Mouse (Mus musculus) G1E-ER4 (cell line): ENCODE results near the gene Gm10518. TPM values are rescaled to one million over a fixed set of nuclear protein-coding genes. Genes with fewer than 3 reads are reported as not detected.

ENCODE experiments used
- GATA1 ChIP-seq: IDR thresholded peaks from one replicate; pipeline ENCODE4 v1.8.0; 2012; ENCODE audit warnings: low read length, inconsistent platforms
- polyA plus RNA-seq: library from polyadenylated mRNA; stranded (reverse); fragments of >175 nt; gene quantifications from 2 replicates; pipeline ENCODE4 v1.2.3, GENCODE M21; 2012

Gm10518 gene
- polyA plus RNA-seq, 1 experiment: not detected

DNA sequence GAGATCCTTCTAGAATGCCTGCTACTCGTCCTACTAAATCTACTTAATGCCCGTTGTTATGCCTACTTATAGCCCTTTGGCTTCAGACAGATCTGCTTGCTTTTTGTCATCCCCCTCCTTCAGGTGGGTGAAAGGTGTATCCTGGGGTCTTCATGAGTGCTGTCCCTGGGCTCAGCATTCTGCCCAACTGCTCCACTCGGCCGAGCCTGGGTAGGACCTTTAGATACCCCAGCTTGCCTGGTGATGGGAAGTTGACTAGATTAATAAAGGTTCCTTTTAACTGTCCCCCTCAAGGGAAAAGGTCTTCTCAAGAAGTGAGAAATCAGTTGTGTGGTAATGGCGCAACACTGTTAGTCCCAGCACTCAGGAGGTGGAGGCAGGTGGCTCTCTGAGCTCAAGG lies 24.9 kb downstream of the Gm10518 start:
- no peak for TF ChIP-seq GATA1

- TF ChIP-seq GATA1: no peak
These were observed 25.7 kb downstream of the Gm10518 start for GRCm38 (mm10) chr1:179828900-179829299.

- TF ChIP-seq GATA1: no peak
These were observed 29.6 kb downstream of the Gm10518 start for GRCm38 (mm10) chr1:179832710-179833240.

DNA sequence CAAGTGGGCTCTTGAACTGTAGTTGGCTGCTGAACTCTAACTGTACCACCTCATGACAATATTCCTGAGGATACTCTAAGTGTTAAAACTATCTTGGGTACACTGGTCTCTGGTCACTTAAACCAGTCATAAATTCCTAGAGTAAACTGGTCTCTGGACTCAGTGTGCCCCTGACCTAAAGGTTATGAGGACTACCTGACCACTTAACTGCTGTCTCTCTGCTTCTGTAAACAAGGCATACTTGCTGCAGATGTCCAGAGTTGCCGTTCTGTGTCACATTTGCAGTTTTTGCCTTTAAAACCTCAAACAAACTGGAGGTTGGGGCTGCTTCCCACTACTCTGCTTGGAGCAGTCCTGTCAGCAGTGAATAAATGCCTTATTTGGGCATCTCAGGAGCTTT lies 30.4 kb downstream of the Gm10518 start:
- TF ChIP-seq GATA1: no peak

GRCm38 (mm10) chr1:179835753-179836425 lies 32.7 kb downstream of the Gm10518 start:
- peak; percentile 79 for TF ChIP-seq GATA1

DNA sequence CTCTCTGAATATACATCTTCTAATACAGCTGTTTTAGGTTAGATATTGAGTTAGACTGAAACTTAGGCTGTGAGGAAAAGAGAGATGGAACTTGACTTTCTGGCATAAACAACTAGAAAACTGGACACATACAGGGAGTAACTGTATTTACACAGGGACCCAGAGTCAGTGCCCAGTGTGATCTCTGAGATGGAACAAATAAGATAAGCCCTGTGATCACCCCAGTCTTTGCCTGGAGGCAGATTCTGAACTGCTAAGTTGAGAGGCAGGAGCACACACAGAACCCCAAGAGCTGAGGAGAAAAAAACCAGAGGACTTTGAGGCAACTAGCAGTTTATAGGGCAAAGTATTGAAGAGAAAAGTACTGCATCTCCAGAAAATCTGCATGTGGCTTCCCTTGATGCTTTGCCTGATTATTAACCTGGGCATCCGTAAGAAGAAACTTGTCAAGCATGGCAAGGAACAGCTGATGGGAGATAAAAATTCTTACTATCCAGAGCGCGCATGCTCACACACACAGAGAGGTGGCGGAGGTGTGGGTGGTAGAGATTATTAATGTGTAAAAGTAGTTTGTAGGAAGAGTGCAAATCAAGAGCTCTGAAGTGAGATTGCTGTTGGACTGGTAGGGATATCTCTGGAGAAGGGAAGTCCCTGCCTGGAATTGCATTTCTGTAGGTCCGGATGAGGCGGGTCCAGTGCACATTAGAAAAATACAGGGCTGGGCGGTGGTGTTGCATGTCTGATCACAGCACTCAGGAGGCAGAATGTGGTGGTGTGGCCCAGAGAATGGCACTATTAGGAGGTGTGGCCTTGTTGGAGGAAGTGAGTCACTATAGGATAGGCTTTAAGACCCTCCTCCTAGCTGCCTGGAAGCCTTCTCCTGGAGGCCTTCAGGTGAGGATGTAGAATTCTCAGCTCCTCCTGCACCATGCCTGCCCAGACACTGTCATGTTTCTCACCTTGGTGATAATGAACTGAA lies 33.5 kb downstream of the Gm10518 start:
- no peak for TF ChIP-seq GATA1

DNA sequence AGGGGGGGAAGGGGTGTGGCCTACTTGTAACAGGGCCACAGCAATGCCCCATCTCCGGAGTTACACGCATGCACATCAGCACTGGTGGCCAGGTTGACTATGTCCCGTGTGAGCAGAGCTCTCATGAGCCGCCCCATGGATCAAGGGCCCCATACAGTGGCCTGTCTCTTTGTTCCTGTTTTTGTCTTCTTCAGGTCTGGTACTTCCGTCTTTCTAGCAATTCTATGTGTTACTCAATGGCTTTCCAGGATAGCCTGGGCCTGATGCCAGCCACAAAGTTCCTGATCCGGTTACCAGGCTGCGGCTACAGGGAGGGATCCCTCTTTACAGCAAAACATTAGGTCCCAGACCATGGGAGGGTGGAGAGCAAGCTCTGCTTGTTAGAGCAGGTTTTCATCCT lies 39.4 kb downstream of the Gm10518 start:
- no peak for TF ChIP-seq GATA1

DNA sequence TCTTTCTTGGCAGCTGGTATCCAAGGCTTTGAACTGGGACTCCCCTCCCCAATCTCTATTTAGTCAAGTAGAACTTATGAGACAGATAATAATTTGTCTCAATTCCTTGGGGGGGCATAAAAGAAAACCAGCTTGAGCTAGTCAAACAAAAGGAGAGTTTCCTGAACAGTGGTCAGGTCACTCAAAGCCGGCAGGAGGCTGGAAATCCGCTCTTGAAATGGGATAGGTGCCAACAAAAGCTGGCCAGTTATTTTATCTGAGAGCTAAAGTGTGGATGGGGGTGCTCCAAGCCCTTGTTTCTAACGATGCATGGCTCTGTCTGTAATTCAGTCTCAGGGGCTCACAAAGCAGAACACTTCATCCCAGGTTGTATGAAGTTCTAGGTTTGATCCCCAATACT lies 40.8 kb downstream of the Gm10518 start:
- TF ChIP-seq GATA1: no peak

DNA sequence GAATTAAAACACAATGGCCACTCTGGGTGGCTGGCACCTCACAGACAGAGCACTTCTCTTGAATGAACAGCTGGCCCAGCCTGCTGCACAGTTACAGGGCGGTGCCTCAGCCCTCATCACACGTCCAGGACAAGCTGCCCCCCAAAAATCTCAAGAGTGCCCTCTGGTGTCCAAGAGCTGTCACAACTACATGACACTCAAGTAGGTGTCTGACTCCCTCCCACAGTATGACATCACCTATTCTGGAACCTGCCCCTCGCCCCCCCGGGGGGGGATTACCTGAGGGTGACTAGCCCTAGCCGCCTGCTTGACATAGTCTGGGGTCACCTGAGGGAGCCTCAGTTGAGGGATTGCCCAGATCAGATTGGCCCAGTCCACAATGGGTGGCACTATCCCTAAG lies 41.7 kb downstream of the Gm10518 start:
- no peak for TF ChIP-seq GATA1

GRCm38 (mm10) chr1:179845832-179846499 lies 42.8 kb downstream of the Gm10518 start:
- TF ChIP-seq GATA1: no peak

DNA sequence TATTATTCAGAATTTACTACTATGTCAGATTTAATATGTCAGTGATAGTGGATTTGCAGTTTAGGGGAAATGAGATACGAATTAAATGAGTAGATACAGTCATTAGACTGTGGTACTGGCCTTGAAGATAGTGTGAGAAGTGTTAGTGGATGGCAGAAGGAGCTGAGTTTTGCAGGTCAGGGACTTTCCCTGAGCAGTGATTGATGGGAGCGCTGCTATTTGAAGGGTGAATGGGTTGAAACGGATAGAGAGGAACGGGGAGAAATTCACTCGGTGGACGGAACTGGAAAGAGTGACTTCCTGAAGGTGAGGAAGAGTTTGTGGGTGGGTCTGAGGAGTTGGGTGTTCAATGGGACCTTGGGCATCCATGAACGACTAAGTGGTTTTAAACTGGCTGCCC lies 44.0 kb downstream of the Gm10518 start:
- no peak for TF ChIP-seq GATA1

GRCm38 (mm10) chr1:179847759-179848389 lies 44.7 kb downstream of the Gm10518 start:
- TF ChIP-seq GATA1: no peak

DNA sequence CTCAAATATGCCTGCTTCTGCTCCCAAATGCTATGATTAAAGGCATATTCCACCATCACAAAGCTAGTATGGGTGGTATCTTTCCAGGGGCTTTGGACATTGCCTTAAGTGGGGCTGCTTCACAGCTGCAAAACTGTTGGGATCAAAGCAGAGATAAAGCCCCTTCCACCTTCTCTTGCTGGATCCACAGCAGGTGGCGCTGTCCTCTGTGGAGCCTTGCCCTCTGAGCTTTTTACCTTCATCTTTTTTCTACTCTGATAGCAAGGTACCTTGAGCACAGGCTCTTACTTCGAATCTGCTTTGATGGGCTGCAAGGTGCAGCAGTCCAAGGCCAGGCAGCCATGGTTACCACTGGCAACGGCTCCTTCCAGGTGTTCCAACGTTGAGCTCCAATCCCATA lies 50.2 kb downstream of the Gm10518 start:
- TF ChIP-seq GATA1: no peak

Other genes starting within 250 kb of the Gm10518 start
- 7.0 and 9.1 TPM in 2 replicates for gene Sccpdh, start 135.2 kb upstream of the Gm10518 start, polyA plus RNA-seq
- gene Kif28, start 58.1 kb upstream of the Gm10518 start, polyA plus RNA-seq: not detected in 2 replicates
- 40.4 and 41.5 TPM in 2 replicates for gene Ahctf1, start 304 bp downstream of the Gm10518 start, polyA plus RNA-seq
- gene Cdc42bpa, start 157.1 kb downstream of the Gm10518 start, polyA plus RNA-seq: 16.3 and 19.2 TPM in 2 replicates